8 mouse cellular contexts compared by ENCODE assay signal in the genomic region with DNA sequence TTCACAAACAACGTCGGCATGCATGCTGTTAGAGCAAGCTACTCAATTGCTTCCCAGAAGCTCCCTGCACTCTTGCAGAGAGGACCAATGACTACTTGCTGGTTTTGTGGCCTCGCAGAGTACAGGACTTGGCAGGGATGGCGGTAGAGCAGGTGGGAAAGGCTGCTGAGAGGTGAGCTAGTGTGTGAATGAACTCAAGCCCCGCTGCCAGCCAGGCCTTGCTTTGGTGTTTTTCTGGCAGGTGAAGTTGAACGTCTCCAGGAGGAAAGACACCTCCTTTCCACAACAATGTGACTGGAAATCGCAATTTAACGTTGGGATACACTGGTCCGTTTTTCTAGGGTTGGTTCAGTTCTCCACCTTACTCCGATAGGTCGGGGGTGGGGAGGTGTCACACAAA. TPM values are rescaled to one million over a fixed set of nuclear protein-coding genes. Genes with fewer than 3 reads are reported as not detected.
DNase-seq lines count a peak whose midpoint lies in the region; ATAC-seq and TF ChIP-seq lines count a peak whose summit lies in the region.

No protein-coding gene starts in this region.

- H3K9me3 ChIP-seq in lung, embryonic 14.5 days (ENCODE audit: low read depth, low read length): no peaks in the 10 kb centered on the region
- no peaks in the 10 kb centered on the region for H3K9me3 ChIP-seq in lung, postnatal 0 days (ENCODE audit: low read length)
- no peaks in the 10 kb centered on the region for H3K9me3 ChIP-seq in embryonic facial prominence, embryonic 10.5 days
- no peaks in the 10 kb centered on the region for H3K9me3 ChIP-seq in intestine, embryonic 14.5 days (ENCODE audit: control insufficient read depth, low read length)

- peak overlapping the region; percentile 84; the same call in 1 of the 2 replicates for H3K4me2 ChIP-seq in lung, embryonic 14.5 days
- no peak overlapping the region for H3K4me2 ChIP-seq in lung, postnatal 0 days (replicated peaks; ENCODE audit: low read depth, low read length)
- peak overlapping the region; percentile 91 for H3K4me2 ChIP-seq in intestine, embryonic 14.5 days (ENCODE audit: low read length)

- DNase-seq in lung, embryonic 14.5 days: peak; percentile 1
- no peak for DNase-seq in lung, postnatal 0 days (ENCODE audit: low spot score)
- DNase-seq in embryonic facial prominence, embryonic 10.5 days (ENCODE audit: low spot score): peak; percentile 14
- no peak for DNase-seq in intestine, embryonic 14.5 days (ENCODE audit: low spot score)
- no peak for DNase-seq in spleen, adult 12 weeks (ENCODE audit: low spot score)
- no peak for DNase-seq in adrenal gland, postnatal 14 days

- H3K4me1 ChIP-seq in lung, embryonic 14.5 days (ENCODE audit: insufficient read depth): no peaks in the 10 kb centered on the region
- 0 out of 2 replicates have a peak, but pooled peaks cover 9% of the 10 kb centered on the region for H3K4me1 ChIP-seq in lung, postnatal 0 days (ENCODE audit: insufficient read depth, low read depth, low read length)
- peaks cover 29% of the 10 kb centered on the region for H3K4me1 ChIP-seq in embryonic facial prominence, embryonic 10.5 days
- H3K4me1 ChIP-seq in intestine, embryonic 14.5 days (replicated peaks; ENCODE audit: control insufficient read depth, insufficient read depth, low read length): peaks cover 6% of the 10 kb centered on the region; the same call in 1 of the 2 replicates
- H3K4me1 ChIP-seq in olfactory bulb, adult 2 months (ENCODE audit: control insufficient read depth, insufficient read depth, low read length): peaks cover 14% of the 10 kb centered on the region

- H3K4me3 ChIP-seq in lung, embryonic 14.5 days (ENCODE audit: low read depth, low read length): no peak overlapping the region
- no peak overlapping the region for H3K4me3 ChIP-seq in lung, postnatal 0 days (ENCODE audit: low read depth, low read length)
- peak overlapping the region; percentile 66 for H3K4me3 ChIP-seq in embryonic facial prominence, embryonic 10.5 days
- H3K4me3 ChIP-seq in intestine, embryonic 14.5 days (ENCODE audit: low read depth, low read length): no peak overlapping the region
- peak overlapping the region; percentile 9; the same call in 1 of the 2 replicates for H3K4me3 ChIP-seq in olfactory bulb, adult 2 months (ENCODE audit: insufficient read depth, low read depth, low read length)

- H3K36me3 ChIP-seq in lung, embryonic 14.5 days (ENCODE audit: insufficient read depth): no peaks in the 10 kb centered on the region
- no peaks in the 10 kb centered on the region for H3K36me3 ChIP-seq in lung, postnatal 0 days (ENCODE audit: insufficient read depth, low read length)
- no peaks in the 10 kb centered on the region for H3K36me3 ChIP-seq in embryonic facial prominence, embryonic 10.5 days (replicated peaks)
- no peaks in the 10 kb centered on the region for H3K36me3 ChIP-seq in intestine, embryonic 14.5 days (ENCODE audit: control insufficient read depth, insufficient read depth, low read length)

- no peak for ATAC-seq in lung, embryonic 14.5 days (ENCODE audit: insufficient read depth)
- ATAC-seq in lung, postnatal 0 days: no peak
- ATAC-seq in intestine, embryonic 14.5 days (replicated peaks; ENCODE audit: low FRiP score, low TSS enrichment, low read depth): no peak
- ATAC-seq in activated CD4-positive, CD25-positive, alpha-beta regulatory T cell, adult 4 months: no peak

- TF ChIP-seq POLR2A in olfactory bulb, adult 2 months (IDR thresholded peaks at IDR 0.05; ENCODE audit: insufficient read depth, low read depth, low read length): no peak

- no peak for TF ChIP-seq EP300 in lung, postnatal 0 days (IDR thresholded peaks at IDR 0.05)

- no peak overlapping the region for H3K9ac ChIP-seq in lung, embryonic 14.5 days
- H3K9ac ChIP-seq in lung, postnatal 0 days (replicated peaks; ENCODE audit: low read depth): no peak overlapping the region
- no peak overlapping the region for H3K9ac ChIP-seq in intestine, embryonic 14.5 days (ENCODE audit: low read length)

- no peak overlapping the region for H3K27ac ChIP-seq in lung, embryonic 14.5 days (ENCODE audit: low read depth)
- no peak overlapping the region for H3K27ac ChIP-seq in lung, postnatal 0 days (ENCODE audit: low read length)
- no peak overlapping the region for H3K27ac ChIP-seq in embryonic facial prominence, embryonic 10.5 days (replicated peaks)
- no peak overlapping the region for H3K27ac ChIP-seq in intestine, embryonic 14.5 days (ENCODE audit: low read depth)
- no peak overlapping the region for H3K27ac ChIP-seq in olfactory bulb, adult 2 months (ENCODE audit: insufficient read depth, low read depth, low read length)

- 6% methylated on average over 11 of the region's 11 CpGs for WGBS in lung, embryonic 14.5 days
- WGBS in lung, postnatal 0 days: 5% methylated on average over 11 of the region's 11 CpGs
- WGBS in embryonic facial prominence, embryonic 10.5 days: 5% methylated on average over 11 of the region's 11 CpGs
- 7% methylated on average over 11 of the region's 11 CpGs for WGBS in intestine, embryonic 14.5 days
- WGBS in olfactory bulb, adult 2 months: 21% methylated on average over 11 of the region's 11 CpGs

- peaks cover 27% of the 10 kb centered on the region for H3K27me3 ChIP-seq in lung, embryonic 14.5 days (ENCODE audit: insufficient read depth, low read length)
- H3K27me3 ChIP-seq in lung, postnatal 0 days (replicated peaks; ENCODE audit: insufficient read depth, low read length): peaks cover 19% of the 10 kb centered on the region; the same call in 1 of the 2 replicates
- peaks cover 61% of the 10 kb centered on the region for H3K27me3 ChIP-seq in embryonic facial prominence, embryonic 10.5 days (replicated peaks; ENCODE audit: low read depth, poor library complexity, severe bottlenecking)
- H3K27me3 ChIP-seq in intestine, embryonic 14.5 days (replicated peaks; ENCODE audit: control insufficient read depth, insufficient read depth, low read length): peaks cover 28% of the 10 kb centered on the region

- TF ChIP-seq CTCF in lung, embryonic 14.5 days (IDR thresholded peaks at IDR 0.05; ENCODE audit: low read depth): no peak
- no peak for TF ChIP-seq CTCF in lung, postnatal 0 days (IDR thresholded peaks at IDR 0.05)
- no peak for TF ChIP-seq CTCF in olfactory bulb, adult 2 months (IDR thresholded peaks at IDR 0.05; ENCODE audit: insufficient read depth, low read depth, low read length)

RNA-seq across cellular contexts. Expression of a gene that starts 1.2 kb away (rescaled TPM):
- polyA plus RNA-seq in lung, embryonic 14.5 days (2014; fragmentation: Nextera tagmentation; extraction: Ambion mirVana): 0.03 TPM in 1 of 2 replicates, not detected in the other
- not detected in 2 replicates for polyA plus RNA-seq in lung, postnatal 0 days (2015; fragmentation: Nextera tagmentation; extraction: Ambion mirVana)
- polyA plus RNA-seq in embryonic facial prominence, embryonic 10.5 days (2016; fragmentation: Nextera tagmentation; extraction: Ambion mirVana): 0.07 and 0.20 TPM in 2 replicates
- polyA plus RNA-seq in intestine, embryonic 14.5 days (2014; fragmentation: Nextera tagmentation; extraction: Ambion mirVana): 0.12 and 0.15 TPM in 2 replicates
- polyA plus RNA-seq in olfactory bulb, adult 2 months (2012; ENCODE audit: insufficient read depth, insufficient read length, low replicate concordance, missing spikeins): not detected in 2 replicates
- polyA plus RNA-seq in activated CD4-positive, CD25-positive, alpha-beta regulatory T cell, adult 4 months (2017; shearing (Covaris generic)): under 1 TPM in 1 of 2 experiments, not detected in 1; 0.12 TPM
- 0.11 and 0.26 TPM in 2 replicates for total RNA-seq in adrenal gland, postnatal 14 days (2021)

Comparison
In these comparisons a context has a peak if more than half of its experiments do, and no peak if none do; other contexts are left out.
1. DNase-seq: peak in lung, embryonic 14.5 days (single experiment) and embryonic facial prominence, embryonic 10.5 days (single experiment); none in lung, postnatal 0 days (single experiment), intestine, embryonic 14.5 days (single experiment), spleen, adult 12 weeks (single experiment) and adrenal gland, postnatal 14 days (single experiment).
2. H3K4me3 ChIP-seq: peak in embryonic facial prominence, embryonic 10.5 days (single experiment) and olfactory bulb, adult 2 months (single experiment); none in lung, embryonic 14.5 days (single experiment), lung, postnatal 0 days (single experiment) and intestine, embryonic 14.5 days (single experiment).